Mouse (Mus musculus): Measurements from ENCODE around the gene Sult1c2. TPM values are rescaled to one million over a fixed set of nuclear protein-coding genes. Genes with fewer than 3 reads are reported as not detected.

Sult1c2 gene
- polyA plus RNA-seq, 1 experiment: not detected

DNA sequence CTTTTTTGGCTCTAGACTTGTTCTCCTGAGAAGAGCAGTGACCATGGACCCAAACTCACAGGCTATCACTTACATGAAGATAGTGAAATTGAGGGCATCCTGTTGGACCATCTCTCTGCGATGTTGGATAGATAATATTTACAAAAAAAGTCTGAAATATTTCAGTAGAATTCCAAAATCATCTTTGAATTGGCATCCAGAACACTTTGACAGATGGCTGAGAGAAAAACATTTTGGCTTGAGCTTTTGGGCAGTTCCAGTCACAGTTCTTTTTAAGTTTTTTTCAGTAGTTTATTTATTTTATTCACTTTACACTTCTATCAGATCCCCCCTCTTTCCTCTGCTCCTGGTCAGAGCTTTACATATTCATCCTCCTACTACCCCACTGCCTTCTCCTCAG lies 62.8 kb downstream of the Sult1c2 start:
- no peaks in the 10 kb centered on the region for H3K79me2 ChIP-seq (ENCODE audit: control insufficient read depth, insufficient read depth)
- no peak overlapping the region for H3K4me2 ChIP-seq (ENCODE audit: low read depth)
- TF ChIP-seq REST (IDR thresholded peaks at IDR 0.05; ENCODE audit: insufficient read depth, insufficient read length) (no peak), POLR2AphosphoS2 (IDR thresholded peaks at IDR 0.05; ENCODE audit: insufficient read length, low read depth) (no peak), MAX (IDR thresholded peaks at IDR 0.05; ENCODE audit: low read depth) (no peak), TCF3 (IDR thresholded peaks at IDR 0.05; ENCODE audit: insufficient read length, low read depth) (no peak), E2F4 (IDR thresholded peaks at IDR 0.05; ENCODE audit: insufficient read depth) (no peak), CEBPB (IDR thresholded peaks at IDR 0.05; ENCODE audit: insufficient read depth, poor library complexity, severe bottlenecking) (no peak), MYOD1 (IDR thresholded peaks at IDR 0.05; ENCODE audit: control insufficient read depth in 1 of 3, insufficient read length in 2 of 3, low read depth in 2 of 3) (no peak), TCF12 (IDR thresholded peaks at IDR 0.05; ENCODE audit: insufficient read depth, poor library complexity, severe bottlenecking) (no peak), POLR2A (IDR thresholded peaks at IDR 0.05; ENCODE audit: insufficient read length, low read depth) (no peak), SRF (IDR thresholded peaks at IDR 0.05; ENCODE audit: control insufficient read depth, insufficient read length, low read depth) (no peak), MYOG (IDR thresholded peaks at IDR 0.05; ENCODE audit: control insufficient read depth in 1 of 3, insufficient read depth in 1 of 3, insufficient read length in 2 of 3, low read depth in 2 of 3) (no peak), USF1 (IDR thresholded peaks at IDR 0.05; ENCODE audit: low read depth) (no peak)
- H3K27me3 ChIP-seq (ENCODE audit: control insufficient read depth, insufficient read depth, insufficient read length): no peaks in the 10 kb centered on the region
- no peaks in the 10 kb centered on the region for H3K36me3 ChIP-seq (ENCODE audit: control insufficient read depth, insufficient read depth)
- H3K4me3 ChIP-seq: no peak overlapping the region
- no peak overlapping the region for H3ac ChIP-seq (ENCODE audit: control insufficient read depth, insufficient read length)

Other genes starting within 250 kb of the Sult1c2 start
- 3.1 TPM for gene Sgo1, start 157.0 kb downstream of the Sult1c2 start, polyA plus RNA-seq (2012; fragmentation: generic; extraction: Trizol)
- not detected for gene Sult1c1, start 144.3 kb upstream of the Sult1c2 start, polyA plus RNA-seq (2012; fragmentation: generic; extraction: Trizol)

Data from myocyte (in vitro differentiated cells).